Mouse (Mus musculus): ENCODE measurements around the gene A4galt.
A peak's percentile ranks its signal among the peaks of the same experiment; 100 is the strongest.

The A4galt gene

DNA sequence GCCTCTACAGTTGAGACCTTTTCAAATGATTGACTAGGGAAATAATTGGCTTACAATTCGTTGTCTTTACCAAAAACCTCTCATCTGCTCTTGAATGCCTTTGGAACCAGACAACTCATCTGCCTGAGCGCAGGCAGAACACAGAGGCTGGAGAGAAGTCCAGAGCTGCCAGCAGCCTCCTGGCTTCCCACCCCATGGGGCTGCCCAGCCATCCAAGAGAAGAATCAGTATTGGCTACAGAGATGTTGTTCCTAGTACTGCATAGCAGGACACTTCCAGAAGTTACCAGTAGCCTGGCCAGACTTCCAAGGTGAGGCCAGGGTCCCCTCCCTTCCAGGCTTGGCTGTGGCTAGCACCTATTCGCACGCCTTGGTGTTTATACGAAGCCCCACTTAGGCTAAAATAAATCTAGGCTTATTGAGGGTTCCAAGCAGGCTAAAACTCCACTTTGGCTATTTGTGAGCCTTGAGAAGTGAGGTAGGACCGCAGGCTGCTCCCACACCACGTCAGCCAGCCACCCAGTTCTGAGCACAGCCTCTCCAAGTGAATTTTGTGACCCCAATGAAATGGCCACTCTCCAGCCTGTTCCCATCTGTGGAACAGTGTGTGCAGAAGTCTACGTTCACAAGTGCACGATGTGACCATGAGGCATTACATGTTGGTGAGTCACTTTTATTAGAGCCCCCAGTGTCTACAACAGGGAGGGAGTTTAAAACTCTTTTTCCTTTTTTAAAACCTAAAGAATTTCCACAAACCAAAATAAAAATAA lies 25.3 kb downstream of the A4galt start:
- DNase-seq (ENCODE audit: inconsistent ontology term), result peak; percentile 26

DNA sequence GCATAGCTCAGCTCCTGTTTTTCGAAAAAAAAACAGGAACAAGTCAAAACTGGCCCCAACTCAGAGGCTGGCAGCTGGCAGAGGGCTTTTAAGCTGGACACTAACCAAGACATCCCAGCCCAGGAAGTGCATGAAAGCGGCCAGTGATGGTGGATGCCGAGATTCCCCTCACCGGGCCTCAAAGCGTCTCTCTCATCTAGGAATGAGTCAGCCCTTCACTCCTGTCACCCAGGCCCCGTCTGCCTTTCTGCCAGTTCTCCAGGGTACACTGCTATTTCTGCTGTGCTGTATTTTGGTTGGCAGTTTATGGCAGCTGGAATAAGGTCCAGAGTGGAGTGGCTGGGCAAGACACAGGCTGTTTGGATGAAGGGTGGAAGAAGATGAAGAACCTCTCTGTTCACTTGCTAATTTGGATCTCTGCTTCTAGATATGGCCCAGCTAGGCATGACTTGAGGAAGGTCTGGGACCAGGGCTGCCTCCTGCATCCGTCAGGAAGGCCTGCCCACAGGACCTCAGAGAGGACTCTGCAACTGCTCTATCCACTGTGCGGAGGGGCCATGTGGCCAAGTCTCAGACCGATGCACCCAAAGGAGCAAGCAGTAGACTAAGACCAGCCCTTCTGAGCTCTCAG lies 27.3 kb downstream of the A4galt start:
- DNase-seq (ENCODE audit: inconsistent ontology term), result peak; percentile 76

DNA sequence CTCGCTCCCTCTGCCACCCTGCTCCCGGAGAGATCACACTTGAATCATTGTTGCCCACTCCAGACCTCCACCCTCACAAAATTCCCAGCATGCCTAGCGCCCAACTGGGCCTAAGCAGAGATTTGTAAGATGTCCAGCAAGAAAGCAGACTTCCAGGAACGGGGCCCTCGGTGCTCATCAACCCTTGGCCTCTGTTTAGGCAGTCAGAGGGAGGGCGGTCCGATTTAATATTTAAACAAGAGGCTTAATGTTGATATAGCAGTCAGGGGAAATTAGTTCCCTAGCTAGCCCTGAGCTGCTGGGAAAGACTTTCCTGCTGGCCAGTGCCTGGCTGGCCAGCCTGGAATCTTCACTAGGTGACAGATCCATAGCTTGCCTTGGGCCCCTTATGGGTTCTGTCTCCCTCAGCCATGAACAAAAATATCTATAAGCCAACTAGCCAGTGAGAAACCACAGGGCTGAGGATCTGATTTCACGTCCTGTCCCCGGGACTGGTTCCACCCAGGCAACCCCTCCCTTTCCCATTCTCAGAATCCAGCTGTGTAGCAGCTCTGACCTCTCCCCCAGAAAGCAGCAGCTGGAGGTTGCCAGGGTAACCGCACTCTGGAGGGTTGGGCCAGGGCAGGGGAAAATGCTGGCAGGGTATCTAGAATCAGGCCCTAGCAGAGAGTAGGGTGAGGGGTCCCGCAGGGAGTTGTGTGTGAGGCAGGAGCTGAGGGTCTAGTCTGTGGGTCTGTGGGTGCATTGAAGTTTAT lies 28.2 kb downstream of the A4galt start:
- DNase-seq (ENCODE audit: inconsistent ontology term), result no peak

DNA sequence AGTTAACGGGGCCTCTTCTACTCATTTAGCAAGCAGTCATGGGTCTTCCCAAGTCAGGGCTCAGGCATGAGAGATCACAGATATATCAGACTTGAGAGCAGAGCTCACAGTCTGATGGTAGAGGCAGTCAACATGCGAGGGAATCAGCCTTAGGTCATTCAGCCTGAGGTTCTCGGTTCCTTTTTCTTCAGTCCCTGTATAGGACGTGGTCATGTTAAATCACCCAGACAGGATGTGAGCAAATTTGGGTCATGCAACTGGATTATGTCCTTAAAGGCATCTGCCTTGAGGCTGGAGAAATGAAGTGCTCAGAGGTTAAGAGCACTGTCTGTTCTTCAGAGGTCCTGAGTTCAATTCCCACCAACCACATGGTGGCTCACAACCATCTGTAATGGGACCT lies 29.9 kb downstream of the A4galt start:
- no peak for DNase-seq (ENCODE audit: inconsistent ontology term)

DNA sequence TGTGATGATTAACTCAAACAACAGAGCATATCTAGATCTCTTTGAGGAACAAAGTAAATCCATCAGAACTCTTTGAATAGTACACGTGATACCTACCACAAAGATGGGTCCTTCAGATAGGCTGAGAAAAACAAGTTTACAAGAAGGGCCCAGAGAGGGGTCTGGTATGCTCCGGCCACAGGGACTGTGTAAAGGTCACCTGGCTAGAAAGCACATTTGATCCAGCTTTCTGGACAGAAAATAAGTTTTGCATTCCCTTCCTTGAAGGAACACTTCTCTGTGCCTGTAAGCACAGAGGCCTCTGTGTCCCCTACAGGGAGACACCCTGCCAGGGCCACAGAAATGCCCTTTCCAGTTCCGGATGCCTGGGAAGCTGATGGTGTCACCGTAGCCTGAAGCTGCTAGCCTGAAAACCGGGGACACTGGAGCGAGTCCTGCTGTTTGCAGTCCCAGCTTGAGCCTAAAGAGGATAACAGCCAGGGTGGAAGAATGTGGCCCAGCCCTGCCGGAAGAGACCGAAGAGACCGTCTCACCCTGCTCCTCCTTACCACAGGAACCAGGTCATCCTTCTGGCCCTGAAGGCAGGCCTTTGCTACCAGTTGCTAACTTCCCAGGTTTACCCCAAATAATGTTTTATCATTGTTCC lies 31.1 kb downstream of the A4galt start:
- DNase-seq (ENCODE audit: inconsistent ontology term), result no peak

DNA sequence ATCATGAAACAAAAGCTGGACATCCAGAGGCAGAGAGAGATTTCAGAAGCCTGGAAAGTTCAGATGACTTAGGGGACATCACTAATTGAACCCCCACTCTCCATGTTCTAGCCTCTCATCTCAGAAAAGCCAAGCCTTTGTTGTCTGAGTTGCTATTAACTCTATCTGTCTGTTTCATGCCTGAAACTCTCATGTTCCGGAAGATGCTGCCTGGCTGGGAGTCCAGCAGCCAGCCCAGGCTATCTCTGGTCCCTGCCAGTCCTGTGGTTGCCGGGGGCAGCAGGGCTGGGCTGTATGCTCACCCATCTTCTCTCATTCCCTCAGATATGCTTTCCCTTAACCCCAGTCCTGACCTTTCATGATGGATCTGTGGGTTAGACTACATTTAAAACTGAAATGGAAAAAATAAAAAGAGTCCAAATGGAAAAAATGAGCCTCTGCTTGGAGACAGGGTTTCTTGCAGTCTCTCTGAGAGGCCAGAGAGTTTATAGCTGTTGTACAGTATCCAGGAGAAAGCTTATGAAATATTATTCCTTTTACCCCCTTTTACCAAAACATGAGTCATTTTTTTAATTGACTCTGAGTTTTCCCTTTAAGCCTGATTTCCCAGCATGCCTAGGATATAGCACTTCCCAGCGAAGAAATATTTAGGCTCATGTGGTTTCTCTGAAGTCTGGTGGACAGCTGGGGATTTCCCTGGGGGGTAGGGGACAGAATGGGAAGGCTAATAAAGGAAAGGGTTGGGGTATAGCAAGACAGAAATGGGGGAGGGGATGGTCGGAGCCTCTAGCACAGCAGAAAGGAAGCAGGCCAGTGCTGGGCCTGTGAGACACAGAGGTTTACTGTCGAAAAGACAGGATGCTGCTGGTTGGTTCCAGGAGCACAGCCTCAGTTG lies 36.0 kb downstream of the A4galt start:
- peak; percentile 81 for DNase-seq (ENCODE audit: inconsistent ontology term)

DNA sequence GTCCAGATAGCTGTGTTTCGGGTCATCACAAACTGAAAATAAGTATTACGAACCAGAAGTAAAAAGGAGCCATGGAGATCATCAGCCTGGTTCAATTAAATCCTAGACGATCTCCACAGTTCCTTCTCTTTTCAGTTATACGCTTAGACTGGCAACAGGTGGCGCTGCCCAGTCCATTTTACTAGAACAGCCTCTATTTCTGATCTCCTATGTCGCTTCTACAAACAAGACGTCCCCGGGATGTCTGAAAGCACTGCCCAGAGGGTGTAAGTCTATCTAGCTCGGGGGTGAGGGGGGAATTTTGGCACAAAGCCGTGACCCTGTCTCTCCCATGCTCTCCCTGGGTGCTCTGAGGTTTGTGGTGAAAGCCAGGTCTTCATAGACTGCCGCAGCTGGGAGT lies 41.3 kb downstream of the A4galt start:
- no peak for DNase-seq (ENCODE audit: inconsistent ontology term)

DNA sequence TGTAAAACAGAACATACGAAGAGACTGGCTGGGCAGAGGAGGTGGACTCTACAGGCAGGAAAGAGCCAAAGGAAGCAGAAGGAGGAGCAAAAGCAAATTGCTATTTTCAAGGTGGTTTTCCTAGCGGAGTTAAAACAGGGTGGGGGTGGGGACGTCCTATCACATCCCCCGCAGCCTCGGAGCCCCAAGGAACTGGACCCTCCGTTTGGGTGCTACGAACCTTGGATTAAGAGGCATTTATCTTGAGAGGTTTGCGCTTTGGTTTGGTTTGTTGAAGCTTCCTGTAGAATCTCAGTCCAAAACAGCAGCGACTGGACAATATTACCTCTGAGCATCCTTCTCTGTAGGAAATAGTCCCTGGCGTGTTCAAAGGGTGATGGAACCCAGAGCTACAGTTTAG lies 41.9 kb downstream of the A4galt start:
- DNase-seq (ENCODE audit: inconsistent ontology term), result no peak

DNA sequence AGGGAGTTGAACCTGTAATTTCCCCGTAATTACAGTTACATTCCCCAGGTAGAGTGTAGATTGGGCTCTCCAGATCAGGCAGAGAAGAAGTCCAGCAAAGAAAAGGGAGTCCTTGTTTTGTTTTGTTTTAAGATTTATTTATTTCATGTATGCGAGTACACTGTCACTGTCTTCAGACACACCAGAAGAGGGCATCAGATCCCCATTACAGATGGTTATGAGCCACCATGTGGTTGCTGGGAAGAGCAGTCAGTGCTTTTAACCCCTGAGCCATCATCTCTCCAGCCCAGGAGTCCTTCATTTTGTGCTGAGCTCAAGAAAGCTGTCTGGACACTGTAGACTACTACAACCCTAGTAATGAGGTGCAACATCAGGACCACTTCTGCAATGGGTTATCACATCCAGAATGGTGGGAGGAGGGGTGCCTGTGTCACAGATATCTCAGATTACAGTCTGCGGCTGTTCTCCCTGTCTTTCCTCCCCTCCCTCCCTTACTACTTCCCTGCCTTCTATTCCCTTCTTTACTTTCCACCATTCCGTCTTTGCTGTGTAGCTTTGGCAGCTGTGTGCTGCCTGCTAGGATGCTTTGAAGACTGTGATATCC lies 42.4 kb downstream of the A4galt start:
- no peak for DNase-seq (ENCODE audit: inconsistent ontology term)

DNA sequence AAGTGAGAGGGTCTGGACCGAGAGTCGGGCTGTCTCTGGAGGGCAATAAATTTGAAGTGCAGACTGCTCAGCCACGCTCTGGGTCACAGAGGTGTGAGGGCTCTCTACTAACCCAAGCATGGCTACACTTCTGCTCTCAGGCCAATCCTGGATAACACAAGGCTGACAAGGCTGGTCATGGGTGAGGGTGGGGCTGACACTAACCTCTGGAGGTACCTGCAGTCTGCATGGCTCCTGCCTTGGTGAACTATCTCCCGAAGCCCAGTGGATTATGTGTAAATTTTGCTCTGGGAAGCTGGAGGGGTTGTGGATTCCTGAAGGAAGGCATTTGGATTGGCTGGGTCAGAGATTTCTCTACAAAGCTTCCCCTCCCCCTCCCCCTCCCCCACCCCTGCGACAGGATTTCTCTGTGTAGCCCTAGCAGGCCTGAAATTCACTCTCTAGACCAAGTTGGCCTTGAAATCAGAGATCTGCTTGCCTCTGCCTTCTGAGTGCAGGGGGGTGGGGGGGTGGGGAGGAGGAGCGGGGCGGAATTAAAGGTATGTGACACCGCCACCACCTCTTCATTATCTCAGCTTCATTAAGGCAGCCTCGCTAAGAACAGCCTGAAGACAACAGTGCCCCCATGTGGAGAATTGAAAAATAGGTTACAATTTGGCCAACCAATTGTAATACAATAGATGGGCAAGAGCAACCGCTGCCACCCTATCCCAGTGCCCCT lies 46.7 kb downstream of the A4galt start:
- no peak for DNase-seq (ENCODE audit: inconsistent ontology term)

DNA sequence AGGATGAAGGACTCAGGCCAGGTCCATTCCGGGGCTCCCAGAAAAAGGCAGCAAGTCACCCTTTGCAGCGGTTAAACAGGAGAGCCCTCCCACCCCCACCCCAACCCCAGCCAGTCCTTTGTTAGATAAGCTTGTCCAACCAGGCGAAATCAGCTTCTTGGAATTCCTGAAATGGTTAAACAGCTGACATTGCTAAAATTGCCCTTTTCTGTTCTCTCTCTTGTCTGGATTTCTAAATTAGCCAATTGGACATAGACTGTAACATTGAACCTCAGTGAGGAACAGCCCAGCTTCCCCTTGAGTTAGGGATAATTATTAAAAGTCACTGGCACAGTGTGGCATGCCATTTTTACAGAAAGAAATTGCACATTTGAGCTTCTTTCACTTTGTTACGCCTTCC lies 49.2 kb downstream of the A4galt start:
- DNase-seq (ENCODE audit: inconsistent ontology term), result peak; percentile 80

DNA sequence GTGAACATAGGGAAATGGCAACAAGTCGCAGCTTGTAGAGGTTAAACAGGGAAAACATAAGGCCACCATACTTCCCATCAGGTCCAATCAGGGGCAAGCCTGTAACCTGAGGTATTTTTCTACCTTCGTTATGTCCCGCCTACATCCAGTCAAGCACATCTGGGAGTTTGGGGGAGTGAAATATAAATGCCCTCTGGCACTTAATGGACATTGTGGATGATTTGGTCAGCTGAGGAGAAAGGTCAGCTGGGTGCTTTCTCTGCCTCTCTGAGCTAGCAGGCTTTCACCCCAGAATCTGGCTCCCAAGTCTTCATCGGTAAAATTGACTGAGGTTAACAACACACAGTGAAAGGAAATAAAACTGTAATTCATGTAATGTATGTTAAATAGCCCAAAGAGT lies 58.2 kb downstream of the A4galt start:
- DNase-seq (ENCODE audit: inconsistent ontology term), result no peak

DNA sequence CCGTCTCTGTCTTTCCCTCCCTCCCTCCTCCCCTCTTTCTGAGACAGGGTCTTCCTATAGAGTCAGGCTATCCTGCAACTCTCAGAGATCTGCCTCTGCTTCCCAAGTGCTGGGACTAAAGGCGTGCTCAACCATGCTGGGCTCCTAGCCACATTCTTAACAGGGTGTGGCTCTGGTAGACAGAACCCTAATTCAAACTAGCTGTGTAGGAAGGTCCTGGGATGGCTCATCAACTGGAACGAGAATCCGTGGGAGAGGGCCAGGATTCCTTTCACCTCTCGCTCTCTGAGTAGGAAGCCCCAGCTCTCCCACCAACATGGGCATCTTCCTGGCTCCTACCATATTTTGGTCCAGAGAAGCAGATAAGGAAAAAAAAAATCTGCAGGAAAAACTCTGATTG lies 69.2 kb downstream of the A4galt start:
- DNase-seq (ENCODE audit: inconsistent ontology term), result no peak

DNA sequence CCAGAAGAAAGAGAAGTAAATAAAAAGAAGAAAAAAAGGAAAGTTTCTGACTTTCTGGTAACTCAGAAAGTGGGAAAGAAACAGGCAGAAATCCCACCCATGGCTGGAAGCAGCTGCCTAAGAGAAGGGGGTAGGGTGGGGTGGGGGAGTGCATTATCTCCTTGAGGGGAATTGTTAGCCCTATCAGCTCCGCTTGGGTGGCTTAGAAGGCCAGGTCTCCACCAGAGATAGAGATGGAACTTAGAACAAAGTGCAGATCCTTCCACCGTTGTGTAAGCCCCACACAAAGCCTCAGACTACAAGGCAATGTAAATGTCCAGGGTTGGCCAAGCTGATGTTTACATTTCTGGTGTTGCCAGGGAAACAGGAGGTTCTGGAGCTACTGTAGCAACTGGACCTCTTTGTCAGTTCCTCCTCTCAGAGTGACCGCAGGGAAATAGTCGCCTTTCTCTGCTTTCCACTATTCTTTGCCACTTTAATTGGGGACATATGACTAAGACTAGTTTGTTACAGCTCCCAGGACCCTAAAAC lies 69.7 kb downstream of the A4galt start:
- no peak for DNase-seq (ENCODE audit: inconsistent ontology term)

DNA sequence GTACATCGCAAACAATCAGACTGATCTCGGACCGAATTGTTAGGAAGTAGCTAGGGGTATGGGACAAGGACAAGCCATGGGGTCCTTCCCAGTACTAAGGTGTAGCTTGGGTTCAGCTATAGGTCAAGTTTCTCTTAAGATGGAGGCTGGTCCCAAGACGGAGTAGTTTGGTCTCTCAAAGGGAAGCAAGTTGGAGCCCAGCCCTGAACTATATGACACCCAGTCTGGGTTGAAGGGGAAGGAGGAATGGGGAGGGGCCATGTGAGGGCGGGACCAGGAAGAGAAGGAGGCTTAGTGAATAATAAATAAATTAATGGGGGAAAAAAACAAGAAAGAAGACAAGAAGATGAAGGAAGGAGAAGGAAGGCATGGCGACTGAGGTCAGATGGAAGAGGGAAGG lies 71.6 kb downstream of the A4galt start:
- no peak for DNase-seq (ENCODE audit: inconsistent ontology term)

Measured in Muller cell, postnatal 12 days (primary cell).